Mouse (Mus musculus) forebrain, embryonic 16.5 days (tissue): Measurements from ENCODE around the gene Gm9747. TPM values are rescaled to one million over a fixed set of nuclear protein-coding genes. Genes with fewer than 3 reads are reported as not detected.
A peak's percentile ranks its signal among the peaks of the same experiment; 100 is the strongest.

ENCODE experiments used
- ATAC-seq: fragments of 200-750 bp; cut with Nextera tagmentation; 2 replicates; pipeline ENCODE4 v1.8.0; 2017; ENCODE audit warnings: mild to moderate bottlenecking, moderate library complexity
- H3K27ac ChIP-seq: fragments of 300-500 bp; sonication (generic); 2 replicates; pipeline ENCODE4 v1.5.1; 2014; ENCODE audit warnings: low read length, control low read depth
- H3K27me3 ChIP-seq: fragments of 300-500 bp; sonication (generic); replicated peaks from 2 replicates; pipeline ENCODE4 v1.6.1; 2014; ENCODE audit warnings: low read length; ENCODE audit not compliant: control insufficient read depth, insufficient read depth
- H3K36me3 ChIP-seq: fragments of 300-500 bp; sonication (generic); 2 replicates; pipeline ENCODE4 v1.6.1; 2014; ENCODE audit not compliant: control insufficient read depth, insufficient read depth
- H3K4me1 ChIP-seq: fragments of 300-500 bp; sonication (generic); replicated peaks from 2 replicates; pipeline ENCODE4 v1.6.1; 2014; ENCODE audit warnings: low read length; ENCODE audit not compliant: control insufficient read depth, insufficient read depth
- H3K4me2 ChIP-seq: fragments of 300-500 bp; sonication (generic); 2 replicates; pipeline ENCODE4 v1.6.1; 2014; ENCODE audit warnings: mild to moderate bottlenecking, low read length, control low read depth
- H3K4me3 ChIP-seq: fragments of 300-500 bp; sonication (generic); replicated peaks from 2 replicates; pipeline ENCODE4 v1.5.1; 2014; ENCODE audit warnings: mild to moderate bottlenecking, low read length, control low read depth
- H3K9ac ChIP-seq: fragments of 300-500 bp; sonication (generic); replicated peaks from 2 replicates; pipeline ENCODE4 v1.6.1; 2014; ENCODE audit warnings: low read depth, low read length, control low read depth
- H3K9me3 ChIP-seq: fragments of 300-500 bp; sonication (generic); 2 replicates; pipeline ENCODE4 v1.6.1; 2016; ENCODE audit warnings: low read length; ENCODE audit not compliant: control insufficient read depth
- WGBS: fragments of 180-500 bp; shearing (Covaris S2); extraction: QIAGEN DNeasy Blood & Tissue Kit; methylation state at CpG from one replicate; pipeline ENCODE4 v1.1.7; 2014; 5-methylcytosine and 5-hydroxymethylcytosine counted together
- polyA plus RNA-seq: library from polyadenylated mRNA; unstranded; fragments of >200 nt; fragmentation: Nextera tagmentation; extraction: Ambion mirVana; gene quantifications from 2 replicates; pipeline ENCODE4 v1.2.1, GENCODE M21; 2015

The Gm9747 gene
- polyA plus RNA-seq = 30.1 and 34.5 TPM in 2 replicates

GRCm38 (mm10) chr1:82232812-82233211, at the start of gene Gm9747:
TSS of gene Gm9747 (plus strand) at chr1:82233112.
- no peaks in the 10 kb centered on the region for H3K27me3 ChIP-seq
- WGBS = 95% methylated on average over 3 of the region's 3 CpGs
- no peak within 1 kb of the TSS for H3K4me3 ChIP-seq
- no peak within 1 kb of the TSS for H3K4me2 ChIP-seq
- H3K27ac ChIP-seq = no peak within 1 kb of the TSS
- no peak within 1 kb of the TSS for H3K9ac ChIP-seq
- no peaks in the 10 kb centered on the region for H3K4me1 ChIP-seq
- ATAC-seq = no peak
- peaks cover 11% of the 10 kb centered on the region for H3K36me3 ChIP-seq
- no peaks in the 10 kb centered on the region for H3K9me3 ChIP-seq

GRCm38 (mm10) chr1:82183913-82184442, 48.9 kb upstream of the Gm9747 start:
- Histone ChIP-seq H3K4me3 (no peak overlapping the region), H3K4me2 (no peak overlapping the region), H3K9me3 (no peaks in the 10 kb centered on the region), H3K4me1 (no peaks in the 10 kb centered on the region), H3K9ac (no peak overlapping the region), H3K27ac (no peak overlapping the region), H3K36me3 (no peaks in the 10 kb centered on the region), H3K27me3 (no peaks in the 10 kb centered on the region)
- no peak for ATAC-seq
- WGBS = 86% methylated on average over 8 of the region's 8 CpGs

GRCm38 (mm10) chr1:82188549-82189231, 44.2 kb upstream of the Gm9747 start:
- H3K9ac ChIP-seq = no peak overlapping the region
- H3K9me3 ChIP-seq = no peaks in the 10 kb centered on the region
- no peaks in the 10 kb centered on the region for H3K27me3 ChIP-seq
- H3K36me3 ChIP-seq = no peaks in the 10 kb centered on the region
- no peak overlapping the region for H3K27ac ChIP-seq
- WGBS = 81% methylated on average over 10 of the region's 10 CpGs
- no peak overlapping the region for H3K4me3 ChIP-seq
- no peak overlapping the region for H3K4me2 ChIP-seq
- no peak for ATAC-seq
- peaks cover 7% of the 10 kb centered on the region for H3K4me1 ChIP-seq

- Histone ChIP-seq H3K4me1 (peaks cover 7% of the 10 kb centered on the region), H3K36me3 (no peaks in the 10 kb centered on the region), H3K27me3 (no peaks in the 10 kb centered on the region), H3K4me2 (no peak overlapping the region), H3K9me3 (no peaks in the 10 kb centered on the region), H3K9ac (no peak overlapping the region), H3K27ac (no peak overlapping the region), H3K4me3 (no peak overlapping the region)
- 46% methylated on average over 3 of the region's 3 CpGs for WGBS
- 0 out of 2 replicates have a peak, but pooled peaks have one; percentile 45 for ATAC-seq
Measured at GRCm38 (mm10) chr1:82189516-82189915, 43.4 kb upstream of the Gm9747 start.

- no peaks in the 10 kb centered on the region for H3K27me3 ChIP-seq
- peaks cover 7% of the 10 kb centered on the region for H3K4me1 ChIP-seq
- no peaks in the 10 kb centered on the region for H3K9me3 ChIP-seq
- no peak for ATAC-seq
- WGBS = 13% methylated on average over 3 of the region's 3 CpGs
- no peak overlapping the region for H3K27ac ChIP-seq
- H3K4me2 ChIP-seq = no peak overlapping the region
- H3K9ac ChIP-seq = no peak overlapping the region
- H3K36me3 ChIP-seq = no peaks in the 10 kb centered on the region
- no peak overlapping the region for H3K4me3 ChIP-seq
Measured at GRCm38 (mm10) chr1:82191579-82191978, 41.3 kb upstream of the Gm9747 start.

- ATAC-seq = 0 out of 2 replicates have a peak, but pooled peaks have one; percentile 54
- Histone ChIP-seq H3K27ac (no peak overlapping the region; the same call in 1 of the 2 replicates), H3K4me1 (peaks cover 7% of the 10 kb centered on the region; the same call in 1 of the 2 replicates), H3K9me3 (no peaks in the 10 kb centered on the region), H3K27me3 (no peaks in the 10 kb centered on the region), H3K36me3 (no peaks in the 10 kb centered on the region), H3K4me2 (no peak overlapping the region), H3K9ac (no peak overlapping the region), H3K4me3 (no peak overlapping the region)
- WGBS = 14% methylated on average over 1 of the region's 1 CpGs
Measured at GRCm38 (mm10) chr1:82199918-82200317, 33.0 kb upstream of the Gm9747 start.

- Histone ChIP-seq H3K27me3 (no peaks in the 10 kb centered on the region), H3K27ac (no peak overlapping the region), H3K36me3 (no peaks in the 10 kb centered on the region), H3K4me3 (no peak overlapping the region), H3K4me2 (no peak overlapping the region), H3K9ac (no peak overlapping the region), H3K9me3 (no peaks in the 10 kb centered on the region), H3K4me1 (peaks cover 7% of the 10 kb centered on the region; the same call in 1 of the 2 replicates)
- WGBS = 90% methylated on average over 7 of the region's 7 CpGs
- ATAC-seq = no peak
Measured at GRCm38 (mm10) chr1:82200636-82201035, 32.3 kb upstream of the Gm9747 start.

- H3K36me3 ChIP-seq = no peaks in the 10 kb centered on the region
- H3K4me2 ChIP-seq = no peak overlapping the region
- H3K4me3 ChIP-seq = no peak overlapping the region
- 93% methylated on average over 5 of the region's 5 CpGs for WGBS
- H3K9me3 ChIP-seq = no peaks in the 10 kb centered on the region
- no peaks in the 10 kb centered on the region for H3K27me3 ChIP-seq
- H3K27ac ChIP-seq = no peak overlapping the region
- H3K4me1 ChIP-seq = no peaks in the 10 kb centered on the region
- no peak for ATAC-seq
- H3K9ac ChIP-seq = no peak overlapping the region
Measured at GRCm38 (mm10) chr1:82207511-82207910, 25.4 kb upstream of the Gm9747 start.

- no peak overlapping the region for H3K4me2 ChIP-seq
- no peak overlapping the region for H3K4me3 ChIP-seq
- 60% methylated on average over 12 of the region's 12 CpGs for WGBS
- H3K36me3 ChIP-seq = no peaks in the 10 kb centered on the region
- no peaks in the 10 kb centered on the region for H3K27me3 ChIP-seq
- no peak overlapping the region for H3K27ac ChIP-seq
- no peak for ATAC-seq
- H3K4me1 ChIP-seq = peaks cover 4% of the 10 kb centered on the region; the same call in 1 of the 2 replicates
- H3K9me3 ChIP-seq = no peaks in the 10 kb centered on the region
- no peak overlapping the region for H3K9ac ChIP-seq
Measured at GRCm38 (mm10) chr1:82220673-82221396, 12.1 kb upstream of the Gm9747 start.
